Mouse (Mus musculus) left cerebral cortex, postnatal 25 days (tissue): ENCODE results near the gene Tgif1. TPM values are rescaled to one million over a fixed set of nuclear protein-coding genes. Genes with fewer than 3 reads are reported as not detected.

ENCODE experiments used
- DNase-seq, 2 experiments: peaks; one replicate each; pipeline ENCODE4 v3.0.0; 2022; ENCODE audit warnings: low spot score in 2 of 2, mixed read lengths in 1 of 2
- intact Hi-C: fragments of 180-260 bp; cut with DNase I; formaldehyde crosslinking; loops from one replicate; pipeline ENCODE4 v1.15.1; 2025
- total RNA-seq, 2 experiments: library from RNA; stranded (reverse); gene quantifications; 2 replicates each; pipeline ENCODE4 v1.2.3; 2021

Gene Tgif1
- total RNA-seq, 2 experiments from 2014 or later = 1.5 to 2.1 TPM

DNA sequence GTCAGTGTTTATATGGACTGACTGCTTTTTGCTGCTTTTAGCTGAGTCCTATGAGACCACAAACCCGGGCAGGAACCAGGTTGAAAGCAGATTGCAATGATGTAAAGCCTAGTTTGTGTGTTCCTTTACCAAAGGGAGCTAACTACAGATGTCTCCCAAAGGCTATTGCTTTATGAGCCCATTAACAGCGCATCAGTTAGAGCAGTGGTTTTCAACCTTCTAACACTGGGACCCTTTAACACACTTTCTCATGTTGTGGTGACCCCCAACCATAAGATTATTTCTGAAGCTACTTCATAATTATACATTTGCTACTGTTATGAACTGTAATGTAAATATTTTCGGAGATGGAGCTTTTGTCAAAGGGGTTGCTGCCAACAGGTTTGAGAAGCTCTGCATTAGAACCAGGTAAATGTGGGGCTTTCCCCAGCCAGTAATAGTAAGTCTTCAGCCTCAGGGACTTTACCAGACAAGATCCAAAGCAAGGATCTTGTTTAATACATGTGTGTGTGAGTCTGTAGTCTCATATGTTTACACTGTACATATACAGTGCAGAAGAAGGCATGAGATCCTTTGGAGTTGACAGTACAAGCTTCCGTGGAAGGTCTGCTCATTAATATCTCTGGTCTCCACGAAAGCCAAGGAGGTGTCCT is 15.4 kb upstream of the Tgif1 start:
- intact Hi-C loops = no loop called here
- DNase-seq = no peak

DNA sequence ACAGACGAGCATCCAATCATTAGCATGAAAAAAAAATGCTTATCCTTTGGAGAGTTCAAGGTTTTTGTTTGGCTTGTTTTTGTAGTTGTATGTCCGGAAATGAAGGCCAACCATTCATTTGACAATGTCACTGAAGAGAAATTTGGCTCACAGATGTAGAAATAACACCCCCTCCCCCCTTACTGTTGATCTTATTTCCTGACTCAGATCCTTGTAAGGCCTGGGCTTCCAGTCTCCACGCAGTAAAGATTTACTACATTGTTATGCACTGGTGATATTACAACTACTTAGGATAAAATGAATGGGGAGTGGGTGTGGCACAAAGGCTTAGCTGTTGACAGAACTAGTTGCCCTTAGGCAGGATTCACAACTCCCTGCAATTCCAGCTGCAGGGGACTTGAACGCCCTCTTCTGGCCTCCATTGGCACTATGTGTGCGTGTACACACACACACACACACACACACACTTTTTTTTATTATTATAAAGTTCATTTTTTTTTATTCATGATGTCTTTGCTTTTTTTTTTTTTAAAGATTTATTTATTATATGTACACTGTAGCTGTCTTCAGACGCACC is 13.3 kb upstream of the Tgif1 start:
- DNase-seq = no peak
- intact Hi-C loops = no loop called here

DNA sequence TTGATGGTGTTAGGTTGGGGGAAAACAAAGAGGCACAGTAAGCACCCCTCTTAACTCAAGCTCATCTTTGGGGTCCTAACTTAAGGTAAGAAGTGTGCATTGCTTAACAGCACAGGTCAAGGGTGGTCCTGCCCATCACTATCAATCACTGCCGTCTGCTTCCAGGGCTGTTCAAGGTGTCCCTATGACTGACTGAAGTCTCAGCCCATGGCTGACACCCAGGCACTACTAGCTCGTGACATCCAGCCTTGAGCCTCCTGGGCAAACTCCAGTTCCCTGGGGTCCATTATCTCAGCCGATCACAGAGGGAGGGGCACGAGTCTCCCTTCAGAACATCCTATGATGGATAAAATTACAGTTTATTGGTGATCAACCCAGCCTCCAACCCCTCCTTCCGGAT is 12.7 kb upstream of the Tgif1 start:
- intact Hi-C loops = no loop called here
- DNase-seq = no peak

DNA sequence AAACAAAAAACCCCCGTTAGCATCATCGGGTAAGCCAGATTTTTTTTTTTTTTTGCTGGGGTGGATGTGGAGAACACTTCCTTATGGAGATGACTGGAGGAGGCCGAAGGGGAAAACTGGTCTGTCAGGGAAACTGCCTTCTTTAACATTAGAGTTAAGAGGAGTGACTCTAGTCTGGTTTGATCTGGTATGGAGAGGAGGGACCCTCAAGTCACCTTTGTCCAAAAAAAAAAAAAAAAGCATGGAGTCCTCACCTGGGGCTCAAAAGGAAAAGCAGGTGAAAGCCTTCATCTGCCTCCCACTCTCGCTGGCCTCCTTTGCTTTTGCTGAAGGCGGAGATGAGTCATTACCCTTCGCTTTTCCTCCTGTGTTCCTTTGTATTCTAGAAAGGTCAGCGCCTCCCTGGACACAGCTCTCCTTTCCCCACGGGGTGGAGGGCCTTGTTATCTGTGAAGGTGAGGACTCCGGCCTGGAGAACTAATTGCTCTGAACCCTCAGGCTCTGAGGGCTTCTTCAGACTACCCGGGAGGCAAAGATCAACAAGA is 11.8 kb upstream of the Tgif1 start:
- intact Hi-C loops = no loop called here
- DNase-seq = no peak

DNA sequence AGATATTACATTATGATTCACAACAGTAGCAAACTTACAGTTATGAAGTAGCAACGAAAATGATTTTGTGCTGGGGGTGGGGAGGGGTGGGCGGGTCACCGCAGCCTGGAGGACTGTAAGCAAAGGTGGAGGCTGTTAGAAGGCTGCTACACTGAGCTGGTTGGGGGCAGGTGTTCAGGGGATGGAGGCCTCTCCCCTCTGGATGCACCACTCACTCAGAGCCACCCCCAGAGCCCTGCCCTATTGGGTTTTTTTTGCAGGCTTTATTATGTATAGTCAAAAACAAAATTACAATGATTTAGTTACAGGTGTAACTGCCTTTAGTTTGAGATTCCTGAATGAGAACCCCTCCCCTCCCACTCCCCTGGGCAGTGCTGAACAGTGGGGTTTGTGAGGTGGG is 11.3 kb upstream of the Tgif1 start:
- intact Hi-C loops = no loop called here
- no peak for DNase-seq

DNA sequence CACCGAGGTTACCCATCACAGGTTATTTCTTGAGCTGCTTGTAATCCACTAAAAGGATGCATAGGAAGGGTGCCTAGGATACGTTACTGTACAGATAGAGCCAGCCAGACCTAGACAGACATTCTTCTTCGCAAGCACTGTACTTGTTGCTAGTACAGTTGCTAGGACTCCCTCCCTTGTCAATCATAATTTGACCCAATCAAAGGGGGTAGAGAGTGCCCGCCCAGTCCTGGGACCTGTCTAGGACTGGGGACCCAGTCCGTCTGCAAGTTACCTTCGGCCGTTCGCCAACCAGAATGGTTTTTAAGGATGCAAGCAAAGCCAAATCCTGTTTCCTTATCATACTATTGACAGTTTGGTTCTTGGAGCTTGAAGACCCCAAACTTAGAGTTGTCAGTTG is 10.8 kb upstream of the Tgif1 start:
- intact Hi-C loops = no loop called here
- DNase-seq = no peak

DNA sequence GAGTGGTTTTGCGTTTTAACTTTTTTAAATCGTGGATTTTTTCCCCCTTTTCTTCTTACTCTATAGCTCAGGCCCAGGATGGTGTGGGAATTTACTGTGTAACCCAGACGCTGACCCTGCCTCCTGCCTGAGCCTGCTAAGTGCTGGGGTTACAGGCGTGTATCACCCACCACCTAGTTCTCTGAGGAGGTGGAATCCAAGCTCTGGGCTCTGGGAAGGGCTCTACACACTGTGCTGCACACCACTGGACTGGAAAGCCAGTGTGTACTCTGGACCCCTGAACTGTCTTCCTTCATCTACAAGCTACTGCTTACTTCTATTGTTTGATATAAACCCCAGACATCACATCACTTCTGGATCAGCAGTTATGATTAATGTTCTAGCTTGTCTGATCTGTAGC is 5.5 kb upstream of the Tgif1 start:
- DNase-seq = no peak
- intact Hi-C loops = no loop called here

DNA sequence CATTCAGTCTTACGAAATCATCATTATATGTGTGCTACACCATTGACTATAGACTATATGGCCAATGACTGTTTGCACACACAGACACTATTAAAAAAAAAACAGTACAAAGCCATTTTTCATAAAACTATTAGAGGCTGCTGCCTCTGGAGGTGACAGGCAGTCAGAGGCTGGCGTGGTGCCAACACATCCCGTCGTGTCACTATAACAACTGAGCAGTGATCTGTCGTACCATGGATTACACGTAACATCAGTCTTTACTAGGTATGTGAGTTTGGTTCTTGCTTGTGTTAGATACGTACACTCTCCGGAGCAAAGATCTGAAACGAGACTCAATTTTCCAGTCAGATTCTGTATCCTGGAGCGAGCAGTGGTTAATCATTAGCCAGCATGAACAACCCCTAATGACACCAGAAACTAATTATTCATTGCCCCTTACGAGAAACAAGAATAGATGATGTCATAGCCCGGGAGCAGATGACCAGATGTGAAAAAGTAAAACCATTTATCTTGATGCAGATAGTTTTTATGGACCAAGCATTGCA is 3.6 kb upstream of the Tgif1 start:
- DNase-seq = no peak
- intact Hi-C loops = no loop called here

DNA sequence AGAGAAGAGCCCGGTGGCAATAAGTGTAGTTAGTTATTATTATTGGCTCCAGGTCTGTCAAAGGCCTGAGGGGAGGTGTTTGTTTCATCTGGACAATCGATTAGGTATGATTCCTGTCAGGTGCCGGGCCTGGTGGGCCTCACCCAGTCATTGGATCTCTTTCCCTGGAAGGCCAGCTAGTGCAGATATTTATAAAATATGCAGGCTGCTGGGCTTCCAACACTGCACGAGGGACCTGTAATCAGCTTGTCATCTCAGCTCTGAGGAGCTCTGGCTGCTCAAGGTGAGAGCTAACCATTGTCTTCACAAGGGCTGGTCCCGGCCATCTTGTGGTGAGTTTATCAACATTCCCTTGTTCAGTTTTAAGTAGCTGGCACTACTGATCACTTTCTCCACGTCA is 675 bp upstream of the Tgif1 start:
- intact Hi-C loops = no loop called here
- no peak for DNase-seq

DNA sequence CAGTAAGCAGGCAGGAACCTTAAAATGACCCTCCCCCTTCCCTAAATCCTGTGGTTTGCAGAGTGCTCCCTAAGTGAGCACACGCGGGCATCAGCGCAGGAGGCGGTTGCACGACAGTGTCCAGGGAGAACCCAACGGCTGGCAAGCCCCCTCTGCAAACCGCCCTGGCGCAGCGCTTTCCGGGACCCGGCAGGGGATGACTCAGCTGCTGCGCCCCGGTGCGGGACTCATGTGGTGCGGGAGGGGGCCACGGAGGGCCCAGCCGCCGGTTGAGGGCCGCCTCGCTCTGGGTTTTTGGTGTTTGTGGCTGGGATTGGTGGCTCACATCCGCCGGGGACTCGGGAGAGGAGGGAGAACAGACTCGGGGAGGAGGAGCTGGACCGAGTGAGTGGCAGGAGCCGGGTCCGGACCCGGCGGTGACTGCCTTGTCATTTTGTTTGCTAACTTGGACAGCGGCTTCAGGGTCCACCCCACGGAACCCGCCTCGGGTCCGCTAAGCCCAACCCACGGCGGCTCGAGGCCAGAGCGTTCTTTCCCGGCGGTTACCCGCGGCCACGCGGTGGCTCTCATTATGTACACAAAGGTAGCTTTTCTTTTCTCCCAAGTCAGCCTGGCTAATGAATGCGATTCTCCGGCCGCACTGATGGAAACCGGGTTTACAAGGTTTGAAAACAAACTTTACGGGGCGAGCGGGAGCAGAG is 510 bp downstream of the Tgif1 start:
- peak; percentile 47 to 53 for DNase-seq
- intact Hi-C loops = no loop called here

DNA sequence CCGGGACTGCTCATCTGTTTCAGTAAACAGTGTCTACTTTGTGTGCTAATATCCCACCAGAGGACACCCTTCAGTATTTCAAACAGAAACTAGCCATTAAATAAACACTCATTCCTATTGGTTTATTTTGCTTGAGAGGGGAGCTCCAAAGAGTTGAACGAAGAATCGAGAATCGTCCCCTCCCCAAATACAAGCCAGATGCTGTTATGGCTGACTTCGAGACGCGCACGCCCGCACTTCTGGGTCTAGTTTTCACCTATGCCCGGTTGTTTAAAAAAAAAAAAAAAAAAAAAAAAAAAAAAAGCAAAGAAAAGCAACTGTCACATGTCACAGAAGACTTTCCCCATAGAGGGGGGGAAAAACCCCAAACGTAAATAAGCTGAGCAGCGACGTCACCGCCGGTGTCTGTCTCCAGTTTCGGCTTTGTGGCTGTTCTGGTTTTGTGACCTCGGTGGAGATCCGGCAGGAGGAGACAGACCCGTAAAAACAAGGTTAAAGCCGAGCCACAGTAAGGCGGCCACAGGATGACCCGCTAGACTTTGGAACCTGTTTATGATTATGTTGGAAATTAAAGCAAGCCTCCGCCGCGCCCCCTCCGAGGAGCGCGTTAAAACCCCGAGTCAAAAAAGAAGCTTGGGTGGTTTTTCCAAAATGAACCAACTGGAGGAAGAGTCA is 1.2 kb downstream of the Tgif1 start:
- DNase-seq = no peak
- intact Hi-C loops = no loop called here

DNA sequence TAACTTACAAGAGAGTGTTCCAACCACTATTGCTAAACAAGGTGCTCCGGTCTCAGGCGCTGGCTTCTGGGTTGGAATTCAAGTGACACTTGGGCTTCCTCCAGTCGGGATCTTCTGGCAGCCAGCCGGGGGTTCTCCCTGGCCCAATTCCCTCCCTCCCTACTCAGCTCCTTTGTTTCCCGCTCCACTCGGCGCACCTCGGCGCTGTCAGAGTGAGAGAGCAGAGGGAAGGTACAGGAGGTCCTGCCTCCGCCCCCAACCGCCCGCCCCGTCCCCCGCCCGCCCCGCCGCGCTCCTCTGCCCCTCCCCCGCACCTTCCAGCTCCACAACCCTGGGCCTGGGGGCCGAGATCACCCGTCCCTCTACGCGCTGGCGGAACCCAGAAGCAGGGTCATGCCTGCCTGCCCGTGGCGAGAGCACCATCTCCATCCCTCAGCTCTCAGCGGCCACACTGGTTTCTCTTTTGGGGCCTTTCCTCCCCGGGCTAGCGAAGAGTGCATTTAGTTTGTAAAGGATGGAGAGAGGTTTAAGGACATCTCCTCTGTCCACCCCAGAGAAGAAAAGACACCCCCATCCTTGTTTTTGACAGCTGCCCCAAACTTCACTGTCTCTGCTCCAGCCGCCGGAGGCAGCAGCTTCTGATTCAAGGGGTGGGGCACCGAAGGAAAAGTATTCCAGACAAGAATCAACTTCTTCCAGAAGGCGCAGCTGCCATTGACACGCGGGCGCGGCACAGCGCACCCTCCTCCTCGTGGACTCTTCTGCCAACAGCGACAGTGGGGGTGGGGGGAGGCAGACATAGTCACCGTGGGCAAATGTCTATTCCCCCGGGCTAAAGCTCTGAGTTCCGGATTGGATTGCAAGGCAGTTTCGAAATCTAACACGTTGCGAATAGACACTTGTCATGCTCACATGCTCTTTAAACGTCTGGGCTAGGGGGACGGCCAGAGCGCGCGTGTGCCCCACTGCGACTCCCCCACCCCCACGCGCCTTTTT is 2.1 kb downstream of the Tgif1 start:
- intact Hi-C loops = no loop called here
- DNase-seq = peak in 1 of 2 experiments; percentile 35

DNA sequence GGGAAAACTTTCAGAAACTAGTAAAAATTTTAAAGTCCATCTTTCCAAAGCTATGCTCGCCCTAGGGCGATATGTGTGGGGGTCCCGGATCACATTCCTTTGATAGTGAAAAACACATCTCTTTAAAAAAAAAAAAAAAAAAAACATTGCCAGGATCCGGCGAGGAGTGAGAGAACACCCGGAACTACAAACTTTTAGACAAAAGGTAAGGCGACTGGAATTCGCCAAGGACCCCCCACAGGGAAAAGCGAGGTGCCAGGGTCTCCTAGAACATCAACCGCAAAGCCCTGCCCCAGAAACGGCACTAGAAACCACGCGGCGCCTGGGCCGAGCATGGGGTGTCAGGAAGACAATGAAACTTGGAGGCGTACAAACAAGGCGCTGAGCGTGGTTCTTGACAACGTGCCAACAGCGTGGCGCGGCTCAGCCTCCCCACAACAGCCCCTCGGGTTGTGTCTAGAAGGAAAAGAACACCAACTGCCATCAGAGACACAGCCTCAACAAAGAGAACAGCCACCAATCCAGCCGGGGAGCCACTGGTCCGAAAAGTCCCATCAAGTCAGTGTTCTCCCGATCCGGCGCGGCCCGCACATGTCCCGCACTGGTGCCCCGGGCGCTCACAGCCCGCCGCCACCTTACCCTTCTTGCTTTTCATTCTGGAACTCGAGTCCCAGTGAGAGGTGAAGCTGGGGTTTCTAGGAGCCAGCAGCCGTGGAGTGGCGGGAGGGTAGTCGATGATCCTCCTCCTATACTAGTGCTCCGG is 2.9 kb downstream of the Tgif1 start:
- intact Hi-C loops = no loop called here
- no peak for DNase-seq

DNA sequence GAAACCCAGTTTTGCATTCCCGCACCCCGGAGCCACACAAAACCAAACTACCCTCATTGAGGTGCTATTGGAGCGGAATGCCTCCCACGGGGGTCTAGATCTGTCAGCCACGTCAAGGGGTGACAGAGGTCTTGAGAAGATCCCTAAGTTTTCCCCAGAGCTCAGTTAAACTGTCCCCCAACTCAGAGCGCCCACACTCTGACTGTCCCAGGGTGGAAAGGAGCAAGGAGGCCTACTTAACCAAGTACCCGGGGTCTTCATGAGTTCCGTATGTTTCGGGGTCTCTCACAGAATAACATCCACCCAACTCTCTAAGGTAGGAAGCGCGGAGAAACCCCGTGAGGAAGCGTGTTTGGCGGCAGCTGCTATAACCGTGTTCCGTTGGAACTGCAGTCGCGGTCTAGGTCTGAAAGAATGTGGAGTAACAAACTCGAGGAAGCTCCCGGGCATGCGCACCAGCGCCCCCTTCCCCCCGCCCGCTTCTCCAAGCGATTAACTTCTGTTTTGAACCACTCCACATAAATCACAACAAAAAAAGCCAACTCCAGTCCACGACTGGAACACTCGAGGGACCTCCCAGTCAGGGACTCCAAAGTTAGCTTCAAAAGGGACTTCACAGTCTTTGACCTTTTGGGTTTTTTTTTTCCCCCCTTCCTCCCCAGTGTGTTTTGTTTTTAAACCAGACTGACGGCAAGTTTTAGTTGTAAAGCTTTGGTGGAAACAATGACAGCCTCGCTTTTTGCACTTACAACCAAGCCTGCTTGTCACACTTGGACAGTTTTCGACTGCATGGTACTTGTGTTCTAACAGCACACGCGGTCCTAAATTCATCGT is 3.7 kb downstream of the Tgif1 start:
- DNase-seq = peak; percentile 46 to 58

DNA sequence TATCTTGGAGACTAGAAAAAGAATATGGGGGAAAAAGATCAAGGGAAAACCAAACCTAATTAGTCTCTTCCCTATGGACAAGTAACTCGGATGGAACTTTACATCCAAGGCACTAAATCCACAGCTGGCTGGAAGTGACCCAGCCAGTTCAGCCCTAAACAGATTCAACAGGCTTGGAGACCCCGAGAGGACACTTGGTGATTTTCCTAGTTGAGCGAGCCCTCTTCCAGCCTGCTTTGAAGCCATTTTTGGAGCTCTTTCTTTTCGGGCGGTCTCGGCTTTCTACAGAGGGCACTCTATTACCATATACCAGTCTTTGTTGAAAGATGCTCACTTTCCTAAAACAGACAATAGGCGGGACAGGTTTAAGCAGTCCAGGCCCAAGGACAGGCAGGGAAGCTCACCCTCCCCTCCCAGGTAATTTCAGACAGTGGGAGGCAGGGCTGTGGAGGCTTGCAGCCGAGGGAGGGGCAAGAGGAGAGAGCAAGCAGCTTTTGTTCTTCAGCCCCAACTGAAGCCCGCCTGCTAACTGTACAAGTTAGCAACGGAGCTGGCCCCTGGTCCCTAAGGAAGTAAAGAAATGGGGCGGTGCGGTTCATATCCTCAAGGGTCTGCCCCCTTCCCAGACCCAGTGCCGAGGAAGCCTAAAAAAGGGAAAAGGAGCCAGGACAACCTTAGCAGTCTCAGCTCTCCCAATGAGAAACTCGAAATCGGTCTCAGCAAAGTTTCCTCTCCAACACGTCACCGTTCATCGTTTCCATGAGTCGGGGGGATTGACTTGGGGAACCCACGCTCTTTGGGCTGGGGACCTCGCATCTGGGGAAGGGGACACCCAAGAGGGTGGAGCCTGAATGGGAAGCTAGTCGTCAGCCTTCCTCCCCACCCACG is 4.6 kb downstream of the Tgif1 start:
- intact Hi-C loops = no loop called here
- DNase-seq = no peak

More for the DNA sequence above, 3.7 kb downstream of the Tgif1 start:
- intact Hi-C loops = no loop called here

DNA sequence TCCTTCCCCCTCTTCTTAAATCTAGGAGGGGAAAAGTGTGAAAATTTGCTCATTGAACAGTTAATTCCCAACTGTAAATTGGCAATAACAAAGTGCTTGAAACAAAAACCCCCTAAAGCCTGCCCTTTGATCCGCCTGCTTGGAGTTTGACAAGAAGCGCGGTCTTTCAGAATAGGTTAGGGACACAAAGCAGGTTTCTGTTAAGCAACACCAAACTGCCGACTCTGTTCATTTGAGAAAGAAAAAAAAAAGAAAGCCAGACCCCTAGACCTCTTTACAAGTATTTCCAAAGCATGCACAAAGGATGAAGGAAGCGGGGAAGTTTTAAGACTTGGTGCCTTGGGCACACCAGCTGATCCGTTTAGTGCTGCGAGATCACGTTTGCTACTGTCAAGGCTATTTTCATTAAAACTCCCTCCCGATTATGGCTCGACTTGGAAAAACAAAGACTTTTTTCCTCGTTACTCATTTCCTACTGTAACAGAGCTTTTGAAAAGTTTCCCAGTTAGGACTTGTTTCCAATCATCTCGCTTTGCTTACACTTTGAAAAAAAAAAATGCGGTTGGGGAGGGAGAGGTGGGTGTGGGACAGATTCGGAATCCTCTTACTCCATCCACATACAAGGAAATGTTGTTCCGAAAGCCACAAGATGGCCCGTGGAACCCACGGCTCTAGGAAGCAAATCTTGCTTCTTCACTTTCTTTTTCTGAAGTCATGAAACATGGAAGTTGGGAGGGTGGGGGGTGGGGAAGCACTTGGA is 5.4 kb downstream of the Tgif1 start:
- intact Hi-C loops = loop anchor here (2.0 kb wide), 1 partner anchor 119 kb away; no protein-coding TSS in a partner anchor
- no peak for DNase-seq
